Mouse (Mus musculus): ENCODE results near the gene Akap8.

DNA sequence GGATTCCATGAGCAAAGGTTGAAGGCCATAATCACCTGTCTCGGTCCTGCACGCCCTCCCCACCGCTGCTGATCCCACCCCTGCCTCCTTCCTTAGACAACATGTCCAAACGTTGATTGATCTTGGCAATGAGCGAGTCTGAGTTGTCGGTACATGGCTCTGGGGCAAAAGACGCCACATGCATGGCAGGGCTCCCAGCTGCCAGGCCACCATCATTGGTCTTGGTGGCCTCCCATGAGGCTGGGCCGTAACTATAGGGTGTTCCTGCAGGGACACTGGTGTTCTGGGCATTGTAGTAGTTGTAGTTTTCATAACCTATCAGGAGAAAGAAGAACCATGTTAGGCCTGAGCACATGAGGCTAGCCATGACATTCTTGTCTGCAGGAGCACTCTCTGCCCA is 4.0 kb downstream of the Akap8 start:
- TF ChIP-seq CTCF (IDR thresholded peaks at IDR 0.05; ENCODE audit: borderline replicate concordance, control insufficient read depth, extremely low read depth, insufficient read depth, low read length, poor library complexity) (no peak), POLR2A (IDR thresholded peaks at IDR 0.05; ENCODE audit: control insufficient read depth, extremely low read depth, insufficient read depth, low read length, poor library complexity) (no peak)
